Mouse (Mus musculus) gastrocnemius, postnatal 4 days (tissue): ENCODE results near the gene Anapc10. TPM values are rescaled to one million over a fixed set of nuclear protein-coding genes. Genes with fewer than 3 reads are reported as not detected.
"Not testable (repeated sequence)": the region's sequence is repeated elsewhere in the genome, so short reads cannot be mapped to it uniquely, and the experiment has no call there.

Experiments
- DNase-seq, 2 experiments: peaks; one replicate each; pipeline ENCODE4 v3.0.0; 2021 to 2022; ENCODE audit warnings: low spot score in 2 of 2, mixed read lengths in 2 of 2
- long read RNA-seq, 2 experiments: library from polyadenylated mRNA; stranded (forward); transcript quantifications; one replicate each; pipeline ENCODE4 v2.0.0; 2021
- total RNA-seq, 2 experiments: library from RNA; stranded (reverse); gene quantifications; 2 replicates each; pipeline ENCODE4 v1.2.3; 2021

Anapc10 gene
- 1 to 10 TPM; 7.1 to 10.0 TPM for total RNA-seq
- long read RNA-seq, experiment 1, full-length matches to known transcripts: 4 of 17 reads
- long read RNA-seq, experiment 1, partial matches to known transcripts: 2 of 17 reads
- long read RNA-seq, experiment 1, other reads (novel, unspliced or antisense): 11 of 17 reads
- long read RNA-seq, experiment 2, partial matches to known transcripts: 0 of 11 reads
- long read RNA-seq, experiment 2, other reads (novel, unspliced or antisense): 10 of 11 reads

DNA sequence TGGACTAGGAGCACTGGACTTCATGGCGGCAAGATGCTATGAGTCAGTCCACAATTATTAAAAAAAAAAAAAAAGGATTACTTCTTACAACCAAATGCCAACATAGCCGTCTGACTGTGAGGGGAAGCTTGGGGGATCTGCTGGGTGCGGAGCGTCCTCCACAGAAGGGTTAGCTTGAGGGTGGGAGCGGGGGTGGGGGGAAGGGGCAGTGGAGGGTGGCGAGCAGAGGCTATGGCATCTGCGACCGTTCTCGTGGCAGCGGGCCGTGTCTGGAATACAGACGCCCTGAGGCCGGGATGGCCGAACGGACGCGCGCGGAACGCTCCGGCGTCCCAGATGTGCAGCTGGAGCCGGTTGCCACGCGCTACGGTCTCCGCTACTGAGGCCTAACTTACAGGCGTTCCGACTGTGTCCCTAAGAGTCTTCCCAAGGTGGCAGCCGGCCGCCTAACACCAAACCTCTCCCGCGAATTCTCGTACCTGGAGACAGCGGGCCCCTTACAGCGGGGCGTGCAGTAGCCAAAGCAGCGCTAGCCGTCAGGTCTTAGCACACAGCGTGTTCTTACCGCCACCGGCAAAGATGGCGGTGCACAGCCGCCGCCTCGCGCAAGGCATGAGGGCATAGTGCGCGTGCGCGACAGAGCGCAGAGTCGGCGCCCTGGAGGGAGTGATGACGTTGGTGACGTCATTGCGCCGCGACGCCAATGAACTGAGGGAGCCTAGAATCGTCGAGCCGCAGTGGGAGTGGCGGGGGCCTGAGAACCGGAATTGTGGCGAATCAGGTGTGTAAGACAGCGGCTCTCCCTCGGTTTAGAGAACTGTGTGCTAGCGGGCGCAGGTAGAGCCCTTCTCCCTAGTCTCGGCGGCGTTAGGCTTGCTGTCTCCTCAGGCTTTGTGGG lies at the start of gene Anapc10, which contains the start of gene Abce1:
Gene Anapc10, plus strand, starts transcription at position 757 of the 898 bp plus-strand sequence.
Gene Abce1, minus strand, starts transcription at position 677 of the 898 bp plus-strand sequence.
- peak; percentile 98 to 99 for DNase-seq

DNA sequence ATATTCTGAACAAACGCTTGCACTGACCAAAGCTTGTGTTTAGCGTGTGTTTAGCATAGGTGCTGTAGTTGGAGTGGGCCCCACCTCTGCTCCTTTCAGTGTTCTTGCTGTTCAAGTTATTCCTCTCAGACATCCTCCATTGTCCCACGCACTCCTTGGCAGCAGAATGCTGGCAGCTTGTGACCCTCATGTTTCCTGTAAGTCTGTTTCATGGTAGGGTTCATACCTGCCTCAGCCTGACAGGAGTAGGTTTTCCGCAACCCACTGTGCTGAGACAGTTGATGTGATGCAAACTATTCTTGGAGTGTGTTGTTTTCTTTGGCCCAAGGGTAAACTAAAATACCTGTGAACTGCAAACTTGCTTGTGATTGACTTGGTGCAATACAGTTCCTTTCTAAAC lies 35.2 kb upstream of the Anapc10 start:
- DNase-seq: no peak

DNA sequence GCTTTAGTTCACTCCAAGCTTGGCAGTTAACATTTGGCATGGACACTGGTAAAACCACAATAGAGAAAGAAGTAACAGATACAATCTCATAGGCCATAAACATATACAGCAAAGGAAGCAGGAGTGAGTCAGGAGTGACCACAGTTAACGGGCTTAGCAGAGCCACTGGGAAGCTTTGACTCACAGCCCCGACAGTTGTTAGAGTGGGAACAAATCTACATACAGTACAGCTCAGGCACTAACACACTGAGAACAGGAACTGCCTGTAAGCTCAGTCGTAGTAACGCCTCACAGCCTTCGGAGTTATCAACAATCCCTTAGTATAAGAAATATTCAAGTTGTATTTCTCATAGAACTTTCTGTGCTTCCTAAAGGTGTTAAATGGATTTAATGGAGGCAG lies 32.6 kb upstream of the Anapc10 start:
- DNase-seq: no peak

DNA sequence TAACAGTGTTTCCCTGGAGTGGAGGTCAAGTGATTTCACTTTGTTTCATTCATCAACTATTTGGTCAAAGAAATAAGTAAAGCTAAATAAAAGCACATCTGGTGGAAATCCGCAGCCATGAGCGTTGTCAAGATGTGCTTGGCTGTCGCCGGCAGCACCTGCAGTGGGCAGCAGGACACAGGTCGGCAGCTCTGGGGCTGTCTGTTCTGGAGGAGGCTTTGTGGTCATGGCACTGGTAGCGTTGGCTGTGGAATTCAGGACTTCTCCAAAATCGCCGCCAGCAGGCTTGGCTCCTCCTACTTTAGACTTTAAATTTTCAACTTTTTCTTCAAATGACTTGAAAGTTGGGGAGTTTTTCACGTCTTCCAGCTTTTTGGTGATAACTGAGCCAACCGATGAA lies 31.5 kb upstream of the Anapc10 start:
- DNase-seq: not testable (repeated sequence)

DNA sequence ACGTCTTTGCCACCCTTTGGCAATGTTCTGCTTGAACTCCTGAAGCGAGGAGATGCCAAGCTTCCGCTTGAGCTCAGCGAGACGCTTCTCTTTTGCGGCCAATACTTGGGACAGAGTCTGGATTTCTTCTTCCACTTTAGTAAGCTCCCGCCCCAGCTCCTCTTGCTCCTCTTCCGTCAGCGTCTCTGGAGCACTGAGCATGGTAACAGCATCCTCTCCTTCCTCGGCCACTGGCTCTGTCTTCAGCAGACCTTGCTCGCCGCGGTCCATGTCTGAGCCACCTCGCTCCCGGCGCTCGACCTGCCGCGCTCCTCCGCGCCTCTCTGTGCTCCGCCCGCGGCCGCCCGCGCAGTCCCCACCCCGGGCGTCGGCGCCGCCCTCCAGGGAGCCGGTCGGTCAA lies 31.1 kb upstream of the Anapc10 start:
- DNase-seq: peak; percentile 24 to 28

DNA sequence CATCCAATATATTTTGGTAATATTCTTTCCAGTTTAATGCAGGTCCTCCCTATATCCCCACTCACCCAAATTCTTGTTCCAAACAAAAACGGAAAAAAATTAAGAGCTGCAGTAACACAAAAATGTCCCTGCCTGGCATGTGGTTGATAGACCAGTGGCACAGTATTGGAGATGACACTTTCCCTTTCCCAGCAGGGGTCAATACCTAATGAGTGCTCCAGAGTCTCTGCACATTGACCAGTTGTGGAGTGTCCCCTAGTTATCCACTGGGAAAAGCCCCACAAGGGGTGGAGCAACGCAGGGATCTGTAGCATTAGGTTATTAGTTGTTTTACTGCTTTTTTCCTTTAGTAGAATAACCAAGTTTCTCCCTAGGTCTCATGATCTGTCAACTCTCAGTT lies 30.7 kb upstream of the Anapc10 start:
- no peak for DNase-seq

DNA sequence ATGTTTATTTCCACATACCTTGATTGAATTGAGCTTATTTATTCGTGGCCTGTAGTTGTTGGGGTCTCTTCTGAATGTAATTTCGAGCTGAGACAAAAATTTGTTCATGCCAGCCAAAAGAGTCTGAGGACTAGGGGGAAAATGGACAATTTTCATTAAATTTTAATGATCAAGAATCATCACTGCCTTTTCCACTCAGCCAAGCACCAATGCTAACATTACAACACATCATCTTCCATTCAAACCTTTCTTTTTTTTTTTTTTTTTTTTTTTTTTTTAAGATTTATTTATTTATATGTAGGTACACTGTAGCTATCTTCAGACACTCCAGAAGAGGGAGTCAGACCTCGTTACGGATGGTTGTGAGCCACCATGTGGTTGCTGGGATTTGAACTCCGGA lies 25.7 kb upstream of the Anapc10 start:
- not testable (repeated sequence) for DNase-seq

DNA sequence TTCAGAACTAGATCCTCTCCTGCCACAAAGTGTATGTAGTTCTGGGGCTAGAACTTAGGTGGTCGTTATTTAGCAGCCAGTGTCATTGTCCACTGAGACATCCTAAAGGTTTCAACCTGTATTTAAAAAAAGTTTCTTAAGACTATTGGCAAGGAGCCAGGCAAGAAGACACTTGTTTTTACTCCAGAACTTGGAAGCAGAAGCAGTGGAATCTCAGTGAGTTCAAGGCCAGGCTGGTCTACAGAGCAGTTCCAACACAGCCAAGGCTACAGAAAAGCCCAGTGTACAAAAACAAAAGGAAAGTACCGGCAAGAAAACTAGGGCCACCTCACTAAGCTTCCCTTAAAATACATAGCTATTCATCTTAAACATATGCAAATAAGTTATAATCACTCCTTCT lies 19.1 kb upstream of the Anapc10 start:
- no peak for DNase-seq

DNA sequence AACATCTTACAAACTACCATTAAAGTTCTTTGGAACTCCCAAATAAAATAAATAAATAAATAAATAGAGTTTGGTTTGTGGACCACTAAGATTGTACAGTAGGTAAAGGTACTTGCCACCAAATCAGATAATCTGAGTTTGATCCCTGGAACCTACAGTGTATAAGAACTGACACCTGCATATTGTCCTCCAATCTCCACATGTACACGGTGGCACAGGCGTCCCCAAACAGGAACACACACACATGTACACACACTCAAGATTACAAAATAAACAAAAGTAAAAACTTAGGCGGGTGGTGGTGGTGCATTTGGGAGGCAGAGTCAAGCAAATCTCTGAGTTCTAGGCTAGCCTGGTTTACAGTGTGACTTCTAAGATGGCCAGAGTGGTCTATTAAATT lies 4.9 kb upstream of the Anapc10 start:
- no peak for DNase-seq

DNA sequence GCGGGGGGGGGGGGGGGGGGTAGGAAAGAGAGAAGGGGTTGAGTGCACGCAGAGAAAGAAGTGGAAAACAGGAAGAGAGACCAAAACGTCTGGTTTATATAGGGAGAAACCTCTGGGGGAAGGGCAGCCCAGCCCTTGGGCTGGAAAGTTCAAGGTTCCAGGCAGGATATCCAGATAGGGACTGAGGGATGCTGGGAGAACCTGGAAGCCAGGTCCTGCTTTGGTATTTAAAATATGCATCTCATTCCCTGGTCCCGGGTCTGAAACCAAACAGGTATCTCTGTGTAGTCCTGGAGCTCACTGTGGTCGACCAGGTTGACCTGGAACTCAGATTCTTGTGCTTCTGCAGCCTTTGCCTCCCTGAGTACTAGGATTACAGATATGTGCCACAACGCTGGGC lies 1.1 kb downstream of the Anapc10 start:
- no peak for DNase-seq

DNA sequence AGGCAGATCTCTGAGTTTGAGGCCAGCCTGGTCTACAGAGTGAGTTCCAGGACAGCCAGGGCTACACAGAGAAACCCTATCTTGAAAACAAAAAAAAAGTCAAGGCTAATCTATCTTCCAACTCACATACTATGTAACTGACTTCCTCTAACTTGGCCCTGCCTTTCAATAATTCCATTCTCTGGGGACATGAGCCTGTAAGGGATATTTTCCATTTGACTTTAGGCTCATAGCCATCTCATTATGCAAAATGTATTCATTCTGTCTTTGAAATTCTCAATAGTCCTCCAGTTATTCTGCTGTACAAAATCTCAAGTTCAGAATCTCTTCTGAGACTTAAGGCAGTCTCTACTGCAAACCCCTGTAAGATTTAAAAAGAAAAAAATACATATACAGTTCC lies 9.9 kb downstream of the Anapc10 start:
- DNase-seq: no peak

DNA sequence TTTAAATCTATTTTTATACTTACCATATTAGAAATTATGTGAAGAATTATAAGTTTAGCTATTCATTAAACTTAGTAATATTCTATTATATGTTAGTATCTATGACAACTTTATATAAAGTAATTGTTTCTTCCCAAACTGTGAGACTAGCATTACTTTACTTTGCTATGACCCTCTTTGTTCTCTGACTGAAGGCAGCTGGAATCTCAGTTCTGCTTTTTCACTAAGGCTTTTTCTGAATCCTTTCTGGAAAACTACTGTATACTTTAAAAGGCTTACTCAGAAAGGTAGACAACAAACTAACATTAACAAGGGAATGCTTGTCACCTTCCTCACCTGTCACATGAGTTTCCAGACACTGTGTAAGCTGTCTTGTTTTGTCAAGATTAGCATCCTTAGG lies 11.7 kb downstream of the Anapc10 start:
- no peak for DNase-seq

DNA sequence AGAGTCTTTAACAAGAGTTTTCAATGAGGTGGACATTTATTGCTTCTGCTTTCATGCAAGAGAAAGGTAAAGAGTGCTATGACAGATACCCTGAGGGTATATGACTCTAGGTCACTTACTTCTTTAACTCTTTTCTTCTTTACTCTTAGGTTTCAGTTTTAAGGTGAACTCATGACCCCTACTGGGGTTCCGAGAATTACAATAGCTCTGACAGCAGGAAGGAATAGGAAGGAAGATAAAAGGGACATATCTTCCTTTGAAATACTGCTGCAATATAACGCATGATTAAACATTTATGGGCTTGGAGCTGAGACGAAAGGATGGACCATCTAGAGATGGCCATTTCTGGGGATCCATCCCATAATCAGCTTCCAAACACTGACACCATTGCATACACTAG lies 13.0 kb downstream of the Anapc10 start:
- no peak for DNase-seq

DNA sequence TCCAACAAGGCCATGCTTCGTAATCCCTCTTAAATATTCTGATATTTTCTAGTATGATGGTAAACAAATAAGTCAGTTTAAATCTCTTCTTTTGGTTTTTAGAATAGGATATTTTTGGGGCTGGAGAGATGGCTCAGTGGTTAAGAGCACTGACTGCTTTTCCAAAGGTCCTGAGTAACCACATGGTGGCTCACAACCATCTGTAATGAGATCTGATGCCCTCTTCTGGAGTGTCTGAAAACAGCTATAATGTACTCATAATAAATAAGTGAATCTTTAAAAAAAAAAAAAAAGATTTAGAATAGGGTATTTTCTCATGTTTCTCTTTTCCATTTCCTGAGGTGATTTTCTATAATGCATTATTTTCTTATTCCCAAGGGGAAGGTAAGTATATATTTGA lies 16.3 kb downstream of the Anapc10 start:
- DNase-seq: no peak

DNA sequence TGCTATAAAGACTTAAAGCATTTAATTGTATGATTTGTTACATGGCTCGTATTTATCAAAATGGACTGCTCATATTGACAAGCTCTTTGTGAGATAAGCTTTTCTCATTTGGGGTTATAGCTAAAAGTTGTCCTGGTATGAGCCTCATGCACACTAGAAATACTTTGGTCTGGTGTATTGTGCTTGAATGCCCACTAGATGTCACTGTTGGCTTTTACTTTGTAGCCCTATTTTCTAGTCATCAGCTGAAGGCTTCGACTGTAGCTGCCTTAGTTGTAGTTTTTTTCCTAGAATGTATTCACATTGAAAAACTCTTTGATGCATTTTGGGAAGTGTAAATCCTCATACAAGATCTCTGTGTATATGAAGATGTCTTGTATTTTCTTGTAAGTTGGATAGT lies 22.7 kb downstream of the Anapc10 start:
- no peak for DNase-seq

DNA sequence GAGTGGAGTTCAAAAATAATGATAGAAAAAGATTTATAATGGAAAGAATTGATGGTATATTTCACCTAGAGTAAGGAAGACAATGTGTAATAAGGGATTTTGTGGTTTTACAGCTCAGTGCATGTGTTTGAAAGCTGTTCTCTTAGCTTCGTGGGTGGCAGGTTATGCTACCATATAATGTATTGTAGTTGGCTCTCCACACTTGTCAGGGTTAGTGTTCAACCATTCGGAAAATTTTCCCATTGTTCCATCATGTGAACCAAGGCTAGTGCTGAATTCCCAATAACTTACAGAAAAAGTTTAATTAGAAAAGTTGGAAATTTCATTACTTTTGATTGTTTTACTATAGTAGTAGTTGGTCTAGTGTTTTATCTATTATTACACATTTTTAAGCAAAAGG lies 36.6 kb downstream of the Anapc10 start:
- no peak for DNase-seq

DNA sequence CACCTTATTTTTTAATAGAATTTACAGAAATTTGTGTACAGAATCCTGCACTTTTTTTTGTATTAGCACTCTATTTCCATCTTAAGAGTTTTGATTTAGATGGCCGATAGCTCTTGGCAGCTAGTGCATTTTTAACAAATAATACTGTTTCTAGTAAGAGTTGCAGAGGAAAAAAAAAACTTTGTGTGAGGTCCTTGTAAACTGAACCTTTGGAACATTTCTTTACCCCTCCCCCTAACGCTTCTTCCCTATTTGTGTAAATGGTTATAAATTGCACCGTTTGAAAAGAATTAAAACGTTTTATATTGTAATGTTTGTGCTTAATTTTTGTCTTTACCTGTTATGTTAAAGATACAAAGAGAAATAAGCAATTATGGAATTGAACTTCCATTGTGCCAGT lies 37.0 kb downstream of the Anapc10 start:
- DNase-seq: no peak

DNA sequence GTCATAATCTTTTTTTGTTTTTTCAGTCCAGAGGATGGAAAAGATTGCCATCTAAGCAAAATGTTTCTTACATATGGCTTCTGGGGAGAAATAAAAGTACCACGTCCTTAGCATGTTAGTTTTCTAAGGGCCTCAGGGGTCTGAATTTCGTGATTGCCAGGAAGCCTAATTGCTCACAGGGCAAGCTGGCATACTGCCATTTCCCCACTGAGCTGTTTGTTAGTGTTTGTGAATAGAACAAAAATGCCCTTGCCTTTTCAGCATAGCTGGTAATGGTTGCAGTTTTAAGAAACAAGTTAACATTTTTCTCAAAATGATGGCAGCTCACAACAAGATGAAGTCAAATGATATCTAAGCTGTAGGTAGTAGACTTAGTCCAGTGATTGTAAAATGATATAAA lies 38.7 kb downstream of the Anapc10 start:
- DNase-seq: no peak

DNA sequence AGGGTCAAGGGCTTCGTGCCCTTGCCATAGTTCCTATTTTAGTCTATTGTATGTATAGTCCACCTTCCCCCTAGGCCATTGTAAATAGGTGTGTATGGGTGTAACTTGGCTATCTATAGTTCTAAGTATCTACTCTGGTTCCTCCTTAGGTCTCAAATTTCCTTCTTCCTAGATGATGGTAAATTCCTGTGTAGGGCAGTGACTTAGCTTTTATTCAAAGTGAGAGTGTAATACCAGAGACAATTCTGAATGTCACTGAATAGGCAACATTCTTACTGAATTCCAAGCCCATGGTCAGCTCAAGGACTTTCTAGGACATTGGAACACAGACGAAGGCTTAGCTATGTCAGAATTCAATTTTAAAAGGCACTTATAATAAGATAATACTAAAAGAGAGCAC lies 83.3 kb downstream of the Anapc10 start:
- not testable (repeated sequence) for DNase-seq

DNA sequence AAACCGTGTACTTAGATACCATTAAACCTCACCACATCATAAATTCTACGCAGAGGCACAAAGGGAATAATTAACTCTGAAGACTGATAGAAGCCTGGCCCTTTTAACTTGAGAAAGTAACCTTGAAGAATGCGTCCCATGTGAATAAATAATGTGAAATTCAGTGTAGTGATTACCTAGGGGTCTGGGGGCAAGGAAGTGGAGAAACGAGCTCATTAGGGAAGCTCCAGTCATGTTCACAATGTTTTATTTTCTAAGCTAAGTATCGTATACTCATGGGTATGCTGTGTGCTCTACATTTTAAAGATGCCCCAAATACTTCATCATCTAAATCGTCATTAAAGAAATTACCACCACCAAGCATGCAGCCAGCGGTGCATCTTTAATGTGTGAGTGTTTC lies 85.1 kb downstream of the Anapc10 start:
- no peak for DNase-seq

DNA sequence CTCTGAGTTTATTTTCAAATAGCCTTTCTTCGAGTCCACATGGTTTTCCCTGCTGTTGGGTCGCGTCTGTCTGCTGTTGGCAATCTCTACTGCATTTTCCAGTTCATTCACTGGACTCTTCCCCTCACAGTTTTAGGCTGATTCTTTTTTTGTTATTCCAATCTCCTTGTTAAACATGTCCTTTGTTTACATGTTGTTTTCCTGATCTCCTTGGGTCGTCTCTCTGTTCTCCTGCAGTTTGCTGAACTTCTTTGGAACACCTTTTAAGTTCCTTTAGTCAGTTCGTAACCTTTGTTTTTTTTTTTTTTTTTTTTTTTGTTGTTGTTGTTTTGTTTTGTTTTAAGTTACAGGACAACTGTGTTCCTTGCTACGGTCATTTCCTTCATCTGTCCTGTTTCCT lies 92.9 kb downstream of the Anapc10 start:
- no peak for DNase-seq

DNA sequence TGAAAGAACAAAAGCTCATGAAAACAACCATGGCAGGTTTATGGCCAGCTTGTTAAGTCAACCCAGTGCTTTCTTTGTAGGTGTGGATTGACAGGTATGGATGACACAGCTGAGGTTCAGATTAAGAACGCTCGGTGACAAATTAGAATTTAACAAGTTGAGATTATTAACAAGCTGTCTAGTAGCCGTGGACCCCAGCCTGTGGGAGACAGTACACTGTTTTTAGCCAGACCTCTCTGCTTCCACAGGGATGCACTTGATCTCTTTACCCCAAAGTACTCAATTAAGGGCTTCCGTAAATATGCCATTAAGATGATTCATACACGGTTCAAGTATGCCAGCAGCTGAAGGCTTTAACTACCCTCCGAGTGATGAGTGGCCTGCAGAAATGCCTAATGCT lies 95.4 kb downstream of the Anapc10 start:
- DNase-seq: no peak

DNA sequence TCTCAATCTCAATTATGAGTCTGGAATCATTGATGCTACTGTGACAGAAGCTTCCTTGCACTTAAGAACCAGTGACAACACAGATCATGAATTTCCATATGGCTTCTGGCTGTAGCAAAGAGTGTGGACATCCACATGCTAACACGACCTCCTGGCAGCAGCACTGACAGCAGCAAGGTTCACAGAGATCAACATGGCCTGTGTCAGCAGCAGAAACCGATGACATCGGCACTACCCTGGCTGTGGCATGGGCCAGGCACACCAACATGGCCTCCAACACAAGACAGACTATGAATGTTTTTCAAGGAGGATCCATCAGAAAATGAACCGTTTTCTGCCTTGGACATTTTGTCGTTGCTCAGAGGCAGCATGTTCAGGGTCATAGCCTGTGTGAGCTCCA lies 114.9 kb downstream of the Anapc10 start:
- no peak for DNase-seq
